Mouse (Mus musculus) lung, postnatal 0 days (tissue): ENCODE results near the gene Prex1.
A peak's percentile ranks its signal among the peaks of the same experiment; 100 is the strongest.

ENCODE experiments used
- CTCF ChIP-seq: IDR thresholded peaks from 2 replicates; pipeline ENCODE4 v1.5.1; 2016; ENCODE audit warnings: antibody characterized with exemption, mild to moderate bottlenecking
- EP300 ChIP-seq: IDR thresholded peaks from 2 replicates; pipeline ENCODE4 v1.6.1; 2016; ENCODE audit warnings: antibody characterized with exemption, mild to moderate bottlenecking, control low read depth

- no peak for TF ChIP-seq CTCF
- 0 out of 2 replicates have a peak, but pooled peaks have one; percentile 16 for TF ChIP-seq EP300
Measured at GRCm38 (mm10) chr2:166619270-166619669, 94.4 kb downstream of the Prex1 start.
